Mouse (Mus musculus) liver, adult 2 months (tissue): ENCODE data around the gene Glb1l.

Source experiments
- CTCF ChIP-seq: fragments of 200-500 bp; IDR thresholded peaks from 2 replicates; pipeline ENCODE4 v1.5.1; 2011; ENCODE audit warnings: low read depth, low read length, control low read depth
- POLR2A ChIP-seq: fragments of 200-500 bp; IDR thresholded peaks from 2 replicates; pipeline ENCODE4 v1.6.1; 2011; ENCODE audit warnings: low read length, control low read depth; ENCODE audit not compliant: insufficient read depth; ENCODE audit errors: extremely low read depth

GRCm38 (mm10) chr1:75185495-75185894 is 25.1 kb downstream of the Glb1l start:
- TF ChIP-seq CTCF (no peak), POLR2A (no peak)
